Mouse (Mus musculus): ENCODE data around the gene Srd5a3.

- TF ChIP-seq CTCF (IDR thresholded peaks at IDR 0.05; ENCODE audit: control insufficient read depth, insufficient read depth, low read length) (no peak), POLR2A (IDR thresholded peaks at IDR 0.05; ENCODE audit: borderline replicate concordance, control insufficient read depth, low read depth, low read length) (no peak)
These were observed 12.9 kb downstream of the Srd5a3 start for GRCm38 (mm10) chr5:76152956-76153355.

All from bone marrow, adult 2 months (tissue).